Mouse (Mus musculus) heart, postnatal 36 days (tissue): Measurements from ENCODE around the gene Anpep. TPM values are rescaled to one million over a fixed set of nuclear protein-coding genes. Genes with fewer than 3 reads are reported as not detected.

ENCODE experiments used
- DNase-seq, 2 experiments: peaks; one replicate each; pipeline ENCODE4 v3.0.0; 2021 to 2022
- intact Hi-C: fragments of 180-260 bp; cut with DNase I; formaldehyde crosslinking; loops from one replicate; pipeline ENCODE4 v1.15.1; 2025
- total RNA-seq, 2 experiments: library from RNA; stranded (reverse); gene quantifications; 2 replicates each; pipeline ENCODE4 v1.2.3; 2021

Gene Anpep
- total RNA-seq: 10 to 100 TPM; 12.0 to 14.5 TPM

DNA sequence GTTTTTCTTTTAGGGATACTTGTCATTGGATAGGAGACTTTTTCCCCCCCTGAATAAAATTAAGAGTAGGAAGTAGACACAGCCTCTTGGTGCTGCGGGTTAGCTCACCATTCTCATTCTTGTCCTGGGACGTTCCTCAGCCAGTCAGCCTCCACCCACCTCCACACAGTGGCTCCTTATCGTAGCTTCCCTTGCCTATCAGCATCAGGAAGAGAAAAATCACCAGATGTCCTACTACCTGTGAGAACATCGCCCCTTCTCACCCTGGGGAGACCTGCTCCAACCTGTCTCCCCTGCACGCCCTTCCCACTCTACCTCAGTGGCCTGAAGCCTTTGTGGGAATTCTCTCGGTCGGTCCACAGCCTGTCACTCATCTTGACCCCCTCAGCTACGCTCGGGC lies at the start of gene Anpep:
Gene Anpep, minus strand, starts transcription at position 249 of the 400 bp plus-strand sequence.
- DNase-seq: no peak

DNA sequence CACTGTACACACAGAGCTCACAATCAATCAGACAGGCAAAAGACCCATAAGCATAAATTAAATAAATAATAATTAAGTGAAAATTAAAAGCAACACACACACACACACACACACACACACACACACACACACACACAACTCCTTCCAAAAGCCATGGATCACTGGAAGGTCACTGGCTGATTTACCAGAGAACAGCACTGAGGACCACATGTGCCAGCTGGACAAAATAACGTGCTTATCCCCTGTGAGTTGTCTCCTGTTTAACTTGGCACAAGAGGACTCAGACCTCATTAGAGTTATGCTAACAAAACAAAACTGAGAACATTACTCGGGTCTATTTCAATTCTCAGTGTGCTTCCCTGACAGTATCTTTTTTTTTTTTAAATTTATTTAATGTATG lies 46.5 kb upstream of the Anpep start:
- intact Hi-C loops: no loop called here
- peak; percentile 17 to 34 for DNase-seq

More for the DNA sequence above, at the start of gene Anpep:
- intact Hi-C loops: no loop called here

DNA sequence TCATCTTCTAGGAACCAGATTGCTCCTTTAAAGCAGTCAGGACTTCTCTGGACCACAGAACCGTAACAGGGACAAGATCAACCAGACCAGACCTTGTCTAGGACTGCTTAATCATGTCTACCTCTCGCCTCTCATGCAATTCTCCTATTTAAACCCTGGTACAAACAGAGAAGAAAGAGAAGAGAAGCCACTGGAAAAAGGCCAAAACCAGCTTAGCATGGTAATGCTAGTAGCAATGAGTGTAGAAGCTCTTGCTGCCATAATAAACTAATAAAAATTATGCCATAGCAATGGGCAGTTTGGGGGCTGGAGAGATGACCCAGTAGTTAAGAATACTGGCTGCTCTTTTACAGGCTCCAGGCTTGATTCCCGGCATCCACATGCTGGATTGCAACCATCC lies 46.1 kb upstream of the Anpep start:
- no peak for DNase-seq
- intact Hi-C loops: no loop called here

DNA sequence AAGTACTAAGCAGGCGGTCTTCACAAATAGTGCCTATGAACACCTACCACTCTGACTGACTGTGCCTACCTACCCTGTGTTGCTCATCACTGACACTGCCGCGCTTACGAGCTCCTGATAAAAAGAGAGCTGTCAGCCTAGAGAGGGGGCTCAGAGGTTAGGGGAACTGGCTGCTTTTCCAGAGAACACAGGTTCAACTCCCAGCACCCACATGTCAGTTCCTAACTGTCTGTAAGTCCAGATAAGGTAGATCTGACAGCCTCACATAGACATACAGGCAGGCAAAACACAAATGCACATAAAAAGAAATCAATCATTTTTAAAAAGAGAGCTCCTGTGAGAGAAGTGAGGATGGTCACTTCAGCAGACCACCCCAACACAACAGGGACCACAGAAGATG lies 44.3 kb upstream of the Anpep start:
- DNase-seq: no peak
- intact Hi-C loops: no loop called here

DNA sequence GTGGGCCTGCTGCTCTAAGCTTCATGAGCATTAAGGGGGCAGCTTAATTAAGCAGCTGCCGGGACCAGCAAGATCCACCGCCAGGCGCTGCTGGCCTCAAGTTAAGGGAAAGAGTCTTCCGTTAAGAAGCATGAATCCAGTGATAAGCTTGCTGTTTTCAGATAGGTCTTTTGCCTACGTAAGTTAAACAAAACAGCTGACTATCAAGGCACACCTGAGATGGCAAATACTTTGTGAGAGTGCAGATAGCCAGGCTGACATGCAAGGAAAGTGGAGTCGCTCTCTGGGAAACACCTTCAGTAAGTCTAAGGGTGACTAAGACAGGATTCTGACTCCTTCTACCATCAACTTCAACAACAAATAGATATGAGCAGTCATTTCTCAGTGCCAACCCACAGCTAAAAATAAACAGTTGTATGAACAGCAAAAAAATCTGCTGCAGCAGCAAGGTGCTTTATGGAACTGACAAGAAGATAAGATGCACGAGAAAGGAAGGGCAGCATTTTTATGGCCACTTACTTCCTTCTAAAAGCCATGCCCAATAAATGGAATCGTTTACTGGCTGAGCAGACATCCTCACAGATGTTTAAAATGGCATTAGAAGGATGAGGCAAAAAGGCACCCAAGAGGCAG lies 42.4 kb upstream of the Anpep start:
- DNase-seq: no peak
- intact Hi-C loops: no loop called here

DNA sequence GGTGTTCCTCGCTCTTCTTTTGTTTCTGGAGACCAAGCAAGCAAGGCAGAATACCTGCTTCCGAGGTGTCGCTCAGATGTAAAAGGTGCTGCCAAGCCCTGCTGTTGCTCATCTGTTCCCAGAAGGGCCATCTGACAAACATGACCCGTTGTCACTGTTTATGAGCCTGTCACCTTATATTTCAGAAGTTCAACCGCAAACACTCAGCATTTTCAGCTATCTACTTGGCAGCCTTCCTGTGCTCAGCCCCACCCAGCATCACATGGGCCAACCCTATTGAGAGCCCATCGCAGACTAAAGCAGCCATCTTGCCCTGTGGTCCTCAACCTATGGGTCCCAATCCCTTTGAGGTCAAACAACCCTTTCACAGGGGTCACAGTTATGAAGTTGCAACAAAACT lies 39.9 kb upstream of the Anpep start:
- intact Hi-C loops: no loop called here
- no peak for DNase-seq

DNA sequence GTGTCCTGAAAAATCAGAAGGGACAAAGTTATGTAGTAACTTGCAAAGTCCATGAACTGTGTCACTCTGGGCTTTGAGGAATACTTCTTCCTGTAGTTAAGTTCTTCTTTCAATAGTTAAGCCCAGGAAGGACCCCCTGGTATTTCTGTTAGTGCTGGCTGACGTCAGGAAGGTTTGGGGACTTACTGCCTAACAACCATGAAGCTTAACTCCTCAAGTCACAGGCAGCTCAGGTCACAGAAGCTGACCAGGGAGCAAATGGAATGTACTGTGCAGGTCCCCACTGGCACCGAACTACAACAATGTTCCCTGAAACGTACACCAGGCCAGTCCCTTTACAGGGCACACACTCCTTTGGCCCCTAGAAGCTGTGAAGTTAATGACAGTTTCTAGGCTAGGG lies 34.4 kb upstream of the Anpep start:
- intact Hi-C loops: no loop called here
- DNase-seq: no peak

DNA sequence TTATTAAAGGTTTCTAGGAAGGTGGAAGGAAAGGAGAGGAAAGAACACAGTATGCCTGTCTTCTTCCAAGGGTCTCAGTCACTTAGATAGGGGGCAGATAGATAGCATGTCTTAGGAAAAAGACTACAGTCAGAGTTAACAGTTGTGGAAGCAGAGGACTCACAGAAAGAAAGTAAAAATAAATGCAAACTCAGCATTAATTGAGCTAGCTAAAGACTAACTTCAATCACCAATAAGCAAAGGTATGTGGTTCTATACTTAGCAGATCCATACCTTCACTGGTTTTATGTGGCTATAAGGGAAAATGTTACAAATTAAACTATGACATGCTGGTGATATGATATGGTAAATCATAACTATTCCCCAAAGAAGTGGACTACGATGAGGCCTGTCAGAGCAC lies 33.9 kb upstream of the Anpep start:
- DNase-seq: no peak
- intact Hi-C loops: no loop called here

DNA sequence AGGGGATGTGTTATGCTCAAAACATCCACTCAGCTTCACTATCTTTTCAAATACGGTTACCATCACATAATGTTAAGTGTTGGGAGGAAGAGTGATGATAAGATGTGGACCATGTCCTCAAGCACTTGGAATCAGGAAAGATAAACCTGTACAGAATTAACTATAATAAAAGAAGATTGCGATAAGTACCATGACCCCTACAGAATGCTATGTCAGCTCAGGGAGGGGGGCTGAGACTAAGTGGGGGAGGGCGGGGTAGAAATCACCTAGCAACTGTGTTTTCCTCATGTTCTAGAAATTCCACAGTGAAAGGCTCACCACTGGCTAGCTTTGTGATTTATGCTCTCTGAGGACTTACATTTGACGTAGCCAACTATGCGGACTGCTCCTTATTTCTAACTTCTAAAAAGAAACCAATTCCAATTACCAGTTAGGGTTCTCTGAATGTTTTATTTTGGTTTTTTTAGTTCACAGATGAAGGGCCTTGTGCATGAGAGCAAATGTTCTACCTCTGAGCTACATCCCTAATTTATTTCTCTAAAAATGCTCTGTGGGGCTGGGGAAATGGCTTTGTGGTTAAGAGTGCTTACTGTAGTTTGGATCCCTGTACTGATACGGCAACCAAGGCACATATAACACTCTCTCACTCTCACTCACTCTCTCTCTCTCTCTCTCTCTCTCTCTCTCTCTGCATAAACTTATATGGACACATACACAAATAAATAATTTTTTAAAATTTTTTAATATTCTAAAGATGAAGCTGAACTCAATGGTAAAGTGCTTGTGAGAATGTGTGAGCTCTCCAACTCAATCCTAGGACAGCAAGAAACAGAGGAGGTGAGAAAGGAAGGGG lies 31.9 kb upstream of the Anpep start:
- intact Hi-C loops: no loop called here
- no peak for DNase-seq

DNA sequence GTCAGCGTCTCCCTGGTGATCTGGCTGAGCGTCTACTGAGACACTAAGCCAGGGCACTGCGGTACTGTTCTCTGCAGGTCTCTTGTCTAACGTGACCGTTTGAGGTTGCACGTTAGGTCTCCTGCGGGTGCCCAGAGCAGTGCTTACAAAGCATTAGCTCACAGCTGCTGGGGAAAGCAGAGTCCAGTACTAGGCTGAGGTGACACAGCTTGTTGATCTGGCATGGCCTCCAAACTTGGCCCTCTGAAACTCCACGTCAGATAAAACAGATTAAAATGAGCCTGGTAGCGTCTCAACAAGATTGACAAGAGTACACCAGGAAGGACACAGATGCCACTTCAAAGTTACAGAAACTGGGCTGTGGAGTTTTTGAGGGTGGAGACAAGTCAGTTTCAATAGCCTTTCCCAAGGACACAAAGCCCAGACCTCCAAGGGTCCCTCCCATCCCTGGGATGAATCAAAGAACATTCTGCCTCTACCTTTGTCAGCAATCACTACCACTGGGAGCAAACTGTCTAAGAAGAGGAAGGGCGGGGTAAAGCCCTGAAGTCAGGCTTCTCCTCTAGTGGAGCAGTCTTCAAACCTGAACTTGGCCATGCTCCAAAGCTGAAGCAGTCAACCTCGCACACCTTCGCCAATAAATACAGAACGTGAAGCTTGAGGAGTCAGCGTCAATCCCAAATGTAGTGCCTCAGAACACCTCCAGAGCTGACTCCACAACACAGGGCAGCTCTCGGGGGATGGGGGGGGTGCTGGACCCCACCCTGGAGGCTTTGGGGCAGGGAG lies 29.8 kb upstream of the Anpep start:
- intact Hi-C loops: no loop called here

DNA sequence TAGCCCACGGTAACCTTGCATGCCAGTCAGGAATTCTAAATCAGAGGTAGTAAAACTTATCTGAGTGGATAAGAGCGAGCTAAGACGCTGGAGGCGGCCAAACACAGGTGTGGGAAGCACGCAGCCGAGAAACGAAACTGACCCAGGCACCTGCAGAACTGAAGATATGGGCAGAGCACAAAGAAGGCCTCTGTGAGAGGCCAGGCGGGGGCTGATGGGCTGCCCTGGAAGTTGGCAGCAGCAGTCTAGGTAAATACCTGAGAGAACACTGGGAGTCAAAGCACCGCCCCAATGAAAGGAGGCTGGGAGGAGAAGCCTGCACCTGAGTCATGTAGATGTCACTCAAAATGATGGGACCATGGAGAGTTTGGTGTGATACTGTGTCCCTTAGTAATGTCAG lies 27.7 kb upstream of the Anpep start:
- no peak for DNase-seq

More for the DNA sequence above, 29.8 kb upstream of the Anpep start:
- no peak for DNase-seq

DNA sequence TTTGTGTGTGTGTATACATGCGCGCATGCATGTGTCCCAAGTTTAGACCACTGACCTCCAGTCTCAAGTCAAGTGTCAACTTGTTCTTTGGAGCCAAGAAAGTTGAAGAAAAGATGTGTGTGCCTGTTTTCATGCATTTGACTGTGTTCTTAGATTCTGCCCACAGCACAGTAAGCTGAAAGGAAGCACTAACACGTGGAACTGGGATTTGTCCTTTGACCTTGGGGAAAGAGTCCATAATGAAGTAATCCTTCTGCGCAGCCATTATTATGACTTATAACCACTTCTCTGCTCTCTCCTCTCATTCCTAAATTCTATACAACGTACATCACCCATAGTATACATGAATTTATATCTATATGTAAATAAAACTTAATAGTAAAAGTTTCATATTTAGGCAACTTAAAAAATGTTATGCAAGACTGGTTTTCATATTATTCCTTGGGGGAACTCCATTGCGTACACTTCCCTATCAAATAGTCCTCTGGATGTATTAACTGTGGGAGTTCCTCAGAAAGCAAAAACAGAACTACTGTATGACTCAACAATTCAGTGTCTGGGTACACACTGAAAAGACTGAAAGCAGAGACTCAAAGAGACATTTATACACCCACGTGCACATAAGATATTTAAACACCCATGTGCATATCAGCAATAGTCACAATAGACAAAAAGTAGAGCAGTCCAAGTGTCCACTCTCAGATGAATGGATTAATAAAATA lies 22.9 kb upstream of the Anpep start:
- DNase-seq: no peak
- intact Hi-C loops: no loop called here

More for the DNA sequence above, 27.7 kb upstream of the Anpep start:
- intact Hi-C loops: no loop called here

DNA sequence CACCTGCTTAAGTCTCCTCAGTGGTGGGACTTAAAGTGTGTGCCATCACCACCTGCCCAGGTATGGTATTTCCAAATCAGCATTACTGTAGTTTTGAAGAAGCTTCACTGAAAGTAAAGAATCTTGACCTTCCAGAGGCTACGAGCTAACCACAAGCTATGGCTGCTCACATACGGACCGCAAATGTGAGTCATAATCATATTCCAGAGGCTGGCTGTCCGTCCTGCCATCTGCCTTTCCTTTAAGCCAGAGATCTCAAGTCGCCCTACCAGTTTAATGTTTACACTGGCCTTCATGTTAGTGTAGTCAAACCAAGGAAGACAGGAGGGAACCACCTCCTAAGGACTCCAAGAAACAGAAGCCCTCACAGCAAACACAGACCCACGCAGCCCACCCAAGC lies 21.0 kb upstream of the Anpep start:
- no peak for DNase-seq
- intact Hi-C loops: no loop called here

DNA sequence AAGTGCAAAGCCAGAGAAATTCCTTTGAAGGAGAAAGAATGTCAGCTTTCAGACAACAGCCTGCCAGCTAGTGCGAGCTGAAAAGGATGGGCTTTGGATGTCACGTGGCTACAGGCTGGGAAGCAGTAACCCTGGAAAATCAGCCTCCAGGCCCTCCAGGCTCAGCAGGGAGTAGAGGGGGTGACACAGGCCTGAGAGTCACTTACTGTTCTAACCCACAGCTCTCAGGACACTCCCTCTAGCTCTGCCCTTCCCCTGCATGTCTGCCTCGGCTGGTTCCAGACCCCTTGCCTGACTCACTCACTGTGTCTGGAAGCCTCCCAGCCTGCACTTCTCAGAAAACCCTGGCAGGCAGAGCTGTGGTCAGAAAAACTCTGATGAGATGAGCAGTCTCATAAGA lies 20.1 kb upstream of the Anpep start:
- peak; percentile 38 to 44 for DNase-seq
- intact Hi-C loops: no loop called here

DNA sequence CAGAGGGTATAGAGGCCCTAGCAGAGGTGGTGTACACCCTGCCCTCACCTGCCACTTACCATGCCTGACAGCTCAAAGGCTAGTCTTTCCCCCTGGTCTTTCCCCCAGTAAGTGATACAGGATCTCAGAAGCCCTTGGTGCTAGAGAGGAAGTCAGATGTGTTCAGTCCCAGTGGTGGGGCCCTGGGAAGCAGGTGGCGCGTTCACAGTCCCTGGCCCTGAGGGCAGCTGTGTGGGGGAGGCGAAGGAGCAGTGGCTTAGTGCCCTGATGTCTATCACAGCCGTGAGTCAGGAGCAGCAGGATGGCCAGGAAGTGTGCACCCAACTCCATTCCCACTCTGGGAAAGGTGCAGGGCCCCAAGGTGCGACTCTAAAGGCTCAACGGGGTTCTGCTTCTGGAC lies 19.2 kb upstream of the Anpep start:
- intact Hi-C loops: no loop called here
- no peak for DNase-seq

DNA sequence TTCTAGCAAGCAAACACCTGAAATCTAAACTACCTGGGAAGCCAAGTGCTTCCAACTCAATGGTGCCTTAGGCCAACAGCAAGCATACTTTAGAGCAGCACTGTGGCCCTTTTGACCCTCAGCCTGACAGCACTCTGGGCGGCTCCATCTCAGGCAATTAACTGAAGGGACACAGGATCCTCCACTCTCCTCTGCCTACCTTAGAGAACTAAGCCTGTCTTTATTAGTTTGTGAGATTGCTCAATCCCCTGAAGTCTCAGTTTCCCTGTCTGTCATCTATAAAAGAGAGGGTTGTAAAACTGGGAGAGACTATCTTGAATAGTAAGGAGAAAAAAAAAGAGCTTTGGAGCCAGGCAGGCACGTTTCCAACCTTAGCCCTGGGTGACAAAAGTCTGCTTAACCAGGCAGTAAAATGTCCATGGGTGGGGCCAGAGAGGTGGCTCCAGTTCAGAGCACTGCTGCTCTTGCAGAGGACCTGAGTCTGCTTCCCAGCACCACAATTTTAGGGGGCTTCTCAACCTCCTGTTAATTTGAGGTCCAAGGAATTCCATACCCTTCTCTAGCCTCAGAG lies 17.7 kb upstream of the Anpep start:
- no peak for DNase-seq
- intact Hi-C loops: no loop called here

DNA sequence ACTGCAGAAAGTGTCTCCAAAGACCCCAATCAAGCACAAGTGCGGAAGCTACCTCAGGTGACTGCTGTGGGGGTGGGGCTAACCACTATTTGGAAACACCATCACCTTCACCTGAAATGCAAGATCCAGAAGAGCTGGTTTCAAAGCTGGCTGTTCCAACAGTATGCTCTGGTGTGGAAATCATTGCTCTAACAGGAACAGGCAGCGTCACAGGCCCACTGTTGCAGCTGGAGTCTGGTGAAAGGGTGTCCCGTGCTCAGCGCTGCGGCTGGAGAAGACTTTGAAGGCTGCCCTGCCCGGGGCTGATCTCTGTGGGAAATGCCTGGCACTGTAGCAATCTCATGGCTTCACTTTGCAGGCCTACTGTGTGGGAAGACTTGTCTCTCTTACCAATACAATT lies 12.5 kb upstream of the Anpep start:
- DNase-seq: no peak
- intact Hi-C loops: no loop called here

DNA sequence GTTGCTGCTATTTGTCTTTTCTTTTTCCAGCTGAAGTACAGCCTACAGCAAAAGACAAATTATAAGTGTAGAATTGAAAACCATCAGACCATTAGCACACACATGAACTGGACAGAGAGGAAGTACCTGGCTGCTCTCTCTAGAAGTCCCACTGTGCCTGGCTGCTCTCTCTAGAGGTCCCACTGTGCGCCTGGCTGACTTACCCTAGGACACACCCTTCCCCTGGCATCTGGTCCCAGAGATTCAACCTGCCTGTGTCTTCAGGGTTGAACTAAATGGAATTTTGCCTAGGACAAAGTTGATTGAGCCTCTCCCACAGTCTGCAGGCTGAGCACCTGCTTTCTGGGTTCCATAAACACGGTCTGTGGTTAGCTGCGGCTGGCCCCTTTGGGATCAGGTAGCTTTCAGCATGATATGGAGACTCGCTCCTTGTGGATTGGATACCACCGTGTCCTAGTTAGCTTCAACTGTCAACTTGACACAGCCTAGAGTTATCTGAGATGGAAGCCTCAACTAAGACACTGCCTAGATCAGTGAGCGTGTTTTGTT lies 11.0 kb upstream of the Anpep start:
- intact Hi-C loops: no loop called here
- DNase-seq: no peak

DNA sequence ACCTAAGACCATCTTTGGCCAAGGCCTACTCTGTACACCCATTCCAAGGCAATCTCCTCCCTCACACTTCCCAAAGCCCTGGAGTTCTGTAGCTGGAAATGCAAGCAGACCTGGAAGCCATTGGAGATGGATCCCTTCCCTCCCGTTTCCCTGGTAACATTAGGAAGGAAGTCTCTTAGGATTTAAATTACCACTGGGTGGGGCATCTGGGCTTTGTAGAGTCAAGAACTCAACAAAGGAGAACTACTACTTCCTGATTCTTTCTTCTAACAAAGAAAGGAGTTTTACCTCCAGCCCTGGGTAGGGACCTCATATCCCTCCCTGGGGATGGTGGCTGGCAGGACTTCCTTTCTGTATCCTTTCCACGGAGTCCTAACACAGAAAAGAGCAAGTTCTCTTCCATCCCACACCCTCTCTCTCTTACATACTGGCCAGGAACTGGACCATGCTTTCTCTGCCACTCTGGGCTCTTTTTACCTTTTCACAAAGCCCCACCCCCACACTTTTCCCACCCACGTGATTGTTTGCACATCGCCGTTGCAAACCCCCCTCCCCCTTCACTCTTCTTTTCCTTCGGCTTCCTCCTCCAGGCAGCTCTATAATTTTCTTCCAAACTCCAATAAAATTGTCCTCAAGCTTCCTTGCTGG lies 8.3 kb upstream of the Anpep start:
- intact Hi-C loops: no loop called here
- no peak for DNase-seq

DNA sequence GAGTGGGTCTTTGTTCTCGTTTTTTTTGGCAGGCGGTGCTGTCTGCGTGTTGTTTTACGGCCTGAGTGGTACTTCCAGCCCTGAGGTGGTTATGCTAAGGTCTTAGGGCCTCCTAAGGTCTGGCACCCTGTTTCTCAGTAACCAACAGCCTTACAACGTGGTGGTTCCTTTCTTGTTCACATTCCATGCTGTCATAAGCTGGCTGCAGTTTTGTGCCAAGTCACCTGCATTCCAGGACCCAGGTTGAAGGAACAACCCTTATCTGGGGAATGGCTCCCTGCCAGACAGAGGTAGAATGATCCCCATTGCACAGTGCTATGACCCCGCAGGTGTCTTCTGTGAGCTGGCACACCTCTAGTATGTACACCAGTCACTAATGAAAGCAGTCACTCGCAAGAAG lies 7.6 kb upstream of the Anpep start:
- no peak for DNase-seq
- intact Hi-C loops: no loop called here
